Mouse (Mus musculus) cerebellum, postnatal 10 days (tissue): Measurements from ENCODE around the gene Gkap1.

Experiments
- DNase-seq, 2 experiments: peaks; one replicate each; pipeline ENCODE4 v3.0.0; 2021; ENCODE audit warnings: mixed read lengths in 2 of 2

The Gkap1 gene

DNA sequence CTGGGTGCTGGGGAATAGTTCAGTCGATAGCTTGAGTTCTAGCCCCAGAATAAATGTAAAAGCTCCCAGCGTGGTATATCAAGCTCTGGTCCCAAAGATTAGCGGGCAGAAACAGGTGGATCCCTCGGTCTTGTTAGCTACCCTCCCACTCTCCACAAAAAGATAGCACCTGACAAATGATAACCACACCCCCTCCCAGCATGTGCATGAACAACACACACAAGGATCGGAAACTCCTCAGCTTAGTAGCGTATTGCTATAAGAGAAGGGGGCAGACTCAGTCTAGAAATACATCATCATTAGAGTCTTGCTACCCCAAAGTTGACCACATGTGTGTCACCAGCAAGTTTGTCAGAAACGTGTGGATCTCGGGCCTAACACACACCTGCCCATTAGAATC is at the start of gene Gkap1:
TSS of gene Gkap1 (minus strand) at position 101 of the 400 bp plus-strand sequence.
- DNase-seq, result no peak

DNA sequence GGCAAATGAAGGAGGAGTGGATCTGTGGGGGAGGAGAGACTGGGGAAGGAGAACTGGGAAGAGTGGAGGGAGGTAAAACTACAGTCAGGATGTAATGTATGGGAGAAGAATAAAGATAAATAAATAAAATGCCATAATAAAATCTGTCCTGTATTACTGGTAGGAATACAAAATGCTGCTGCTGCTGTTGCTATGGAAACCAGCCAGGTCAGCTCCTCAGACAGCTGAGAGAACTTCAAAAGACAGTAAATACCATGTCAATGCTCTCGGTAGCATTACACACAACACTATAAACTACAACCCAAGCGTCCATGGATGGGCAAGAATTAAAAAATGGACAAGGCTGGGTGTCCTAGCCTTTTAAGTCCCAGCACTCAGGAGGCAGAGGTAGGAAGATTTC is 42.3 kb upstream of the Gkap1 start:
- DNase-seq, result no peak

DNA sequence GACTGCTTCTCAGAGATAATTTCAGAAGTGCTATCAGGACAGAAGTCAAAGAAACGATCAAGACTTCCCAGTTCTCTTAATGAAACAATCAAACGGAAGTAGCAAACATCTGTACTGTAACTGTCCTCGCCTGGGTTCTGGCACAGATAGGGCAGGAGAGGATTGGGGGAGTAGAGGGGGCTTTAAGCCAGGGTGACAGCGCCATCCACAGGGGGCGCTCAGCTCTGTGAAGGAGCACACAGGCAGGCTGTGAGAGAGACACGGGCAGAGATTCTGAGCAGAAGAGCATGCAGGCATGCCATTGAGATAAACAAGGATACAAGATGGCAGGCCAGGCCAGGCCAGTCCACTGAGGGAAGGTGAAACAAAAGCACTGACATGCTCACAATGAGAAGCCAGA is 39.5 kb upstream of the Gkap1 start:
- no peak for DNase-seq

DNA sequence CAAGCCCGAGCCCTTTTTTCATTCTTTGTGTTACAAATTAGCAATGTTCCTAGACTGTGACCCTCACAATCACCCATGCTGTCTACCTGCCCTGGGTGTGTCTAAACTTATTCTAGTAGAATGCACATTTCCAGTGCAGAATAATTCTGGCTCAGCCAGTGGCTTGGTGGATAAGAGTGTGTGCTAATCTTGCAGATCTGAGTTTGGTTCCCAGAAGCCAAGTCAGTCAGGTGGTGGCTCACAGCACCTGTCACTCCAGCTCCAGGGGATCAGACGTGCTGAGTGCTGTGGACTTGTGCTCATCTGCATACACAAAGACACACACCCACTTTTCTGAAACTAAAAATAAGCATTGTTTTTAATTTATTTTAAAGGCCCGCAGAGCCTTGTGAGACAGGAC is 38.3 kb upstream of the Gkap1 start:
- DNase-seq, result no peak

DNA sequence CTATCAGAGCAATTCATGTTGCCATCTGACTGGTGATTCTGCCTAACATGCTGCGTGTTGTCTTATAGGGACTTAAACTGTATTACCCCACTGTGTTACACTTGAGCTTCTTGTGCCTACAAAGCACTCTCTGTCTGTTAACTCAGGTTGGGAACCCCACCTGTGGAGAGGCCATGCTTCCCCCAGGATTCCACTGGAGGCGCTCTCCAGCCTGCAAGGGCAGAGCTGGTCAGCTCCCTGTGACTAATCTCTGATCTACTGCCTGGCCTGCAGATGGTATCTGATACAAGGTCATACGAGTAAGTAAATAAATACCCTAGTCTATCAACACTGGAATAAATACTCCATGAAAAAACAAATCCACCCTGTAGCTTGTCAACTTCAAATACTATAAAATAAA is 35.9 kb upstream of the Gkap1 start:
- DNase-seq, result peak; percentile 40 to 54

DNA sequence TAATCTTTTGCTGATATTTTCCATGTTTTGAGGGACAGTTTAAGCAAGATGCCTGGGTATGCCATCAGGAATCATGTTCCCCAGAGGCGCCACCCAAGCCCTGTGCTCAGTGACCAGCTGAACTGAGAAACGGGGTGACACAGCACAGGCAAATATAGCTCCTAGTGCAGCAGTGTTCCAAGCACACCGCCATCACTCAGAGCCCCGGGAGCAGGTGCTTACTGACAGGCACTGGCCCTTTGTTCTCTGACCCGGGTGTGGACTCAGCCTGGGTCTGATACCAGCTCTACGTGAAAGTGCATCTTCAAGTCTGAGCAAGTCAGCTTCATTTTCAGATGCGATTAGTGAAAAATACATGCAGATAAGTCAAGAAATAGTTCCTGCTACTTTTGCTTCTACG is 34.0 kb upstream of the Gkap1 start:
- no peak for DNase-seq

DNA sequence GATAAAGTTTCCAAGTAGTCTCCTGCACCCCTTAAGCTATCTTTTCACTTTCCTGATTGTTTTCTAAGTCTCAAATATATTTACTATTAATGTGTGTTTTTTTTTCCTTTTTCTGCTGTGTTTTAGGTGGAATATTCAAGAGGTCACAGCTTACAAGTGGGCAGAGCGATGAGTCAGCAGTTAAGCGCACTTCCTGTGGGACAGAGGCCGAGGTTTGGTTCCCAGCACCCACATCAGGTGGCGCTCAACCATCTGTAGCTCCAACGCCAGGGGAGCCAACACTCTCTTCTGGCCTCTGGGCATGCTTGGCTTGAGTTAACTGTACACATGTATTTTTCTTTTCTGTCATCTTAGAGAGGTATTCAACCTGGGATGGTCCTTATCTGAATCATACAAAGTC is 32.0 kb upstream of the Gkap1 start:
- no peak for DNase-seq

DNA sequence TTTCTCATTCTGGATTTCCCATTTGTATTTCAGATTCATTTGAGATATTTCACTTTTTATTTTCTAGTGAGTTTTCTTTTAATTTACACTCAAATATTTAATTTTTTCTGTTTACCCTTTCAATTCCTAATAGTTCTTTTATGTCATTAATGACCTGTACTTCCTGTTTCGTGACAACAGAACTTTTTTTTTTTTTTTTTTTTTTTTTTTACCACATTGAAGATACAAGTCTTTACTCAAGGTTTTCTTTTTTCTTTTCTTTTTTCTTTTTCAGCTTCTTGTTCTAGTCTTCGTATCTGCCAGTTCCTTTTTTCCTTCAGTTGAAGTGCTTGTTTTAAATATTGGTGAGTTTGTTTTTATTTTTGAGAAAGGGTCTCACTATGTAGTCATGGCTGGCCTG is 29.7 kb upstream of the Gkap1 start:
- DNase-seq, result no peak

DNA sequence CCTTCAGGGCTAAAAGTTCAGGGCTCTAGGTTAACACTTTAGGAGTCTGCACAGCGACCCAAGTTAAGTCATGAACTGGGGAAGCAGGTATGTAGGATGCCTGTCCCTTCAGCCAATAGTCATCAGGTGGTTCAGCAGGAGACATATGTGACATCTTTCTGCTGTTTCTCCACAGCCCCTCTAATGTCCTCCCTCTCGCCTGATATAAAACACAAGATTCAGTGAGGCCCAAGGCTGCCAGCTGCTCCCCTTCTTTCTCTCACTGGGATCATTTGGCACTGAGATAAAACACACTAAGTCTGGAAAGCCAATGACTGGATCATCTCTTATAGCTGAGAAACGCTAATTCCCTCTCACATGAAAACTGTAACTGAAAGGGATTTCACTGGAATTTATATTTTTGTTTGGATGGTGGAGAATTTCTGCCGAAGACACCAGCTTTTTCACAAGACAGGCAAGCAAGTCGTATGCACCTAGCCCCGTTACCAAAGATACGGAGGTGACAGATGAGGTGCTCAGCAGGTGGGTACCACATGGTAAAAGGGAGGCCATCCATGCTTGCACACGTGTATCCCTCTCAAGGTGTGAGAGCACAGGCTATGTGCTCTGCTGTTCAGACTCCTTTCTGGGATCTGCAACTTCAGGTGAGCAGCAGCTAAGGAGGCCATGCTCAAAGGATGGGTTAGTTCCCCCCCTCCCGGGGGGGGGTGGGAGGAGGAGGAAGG is 27.1 kb upstream of the Gkap1 start:
- peak; percentile 80 for DNase-seq

DNA sequence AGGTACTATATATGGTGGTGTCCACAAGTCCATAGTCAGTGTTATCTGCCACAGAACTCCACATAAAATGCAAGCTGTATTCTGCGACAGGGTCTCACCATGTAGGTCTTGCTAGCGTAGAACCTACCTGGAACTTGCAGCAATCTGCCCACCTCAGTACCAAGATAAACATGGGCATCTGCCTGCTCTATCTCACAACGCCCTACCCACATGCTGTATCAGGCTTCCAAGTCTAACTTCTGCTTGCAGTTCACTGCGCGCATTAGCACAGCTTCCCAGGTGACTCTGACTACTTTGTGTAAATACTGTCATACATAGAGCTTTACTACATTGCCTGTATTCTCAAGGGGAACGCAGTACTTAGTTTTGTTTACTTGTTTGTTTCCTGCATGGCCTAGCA is 26.5 kb upstream of the Gkap1 start:
- no peak for DNase-seq

DNA sequence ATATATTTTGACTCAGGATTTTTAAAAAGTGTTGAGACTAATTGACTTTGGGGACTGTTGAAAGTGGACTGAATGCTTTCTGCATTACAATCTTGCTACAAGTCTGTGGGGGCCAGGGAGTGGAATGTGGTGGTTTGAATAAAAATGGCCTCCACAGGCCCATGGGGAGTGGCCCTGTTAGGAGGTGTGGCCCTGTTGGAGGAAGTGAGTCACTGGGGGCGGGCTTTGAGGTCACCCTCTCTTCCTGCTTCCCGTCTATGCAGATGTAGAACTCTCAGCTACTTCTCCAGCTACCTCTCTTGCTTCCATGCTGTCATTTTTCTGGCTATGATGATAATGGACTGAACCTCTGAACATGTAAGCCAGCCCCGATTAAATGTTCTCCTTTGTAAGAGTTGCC is 23.3 kb upstream of the Gkap1 start:
- DNase-seq, result no peak

DNA sequence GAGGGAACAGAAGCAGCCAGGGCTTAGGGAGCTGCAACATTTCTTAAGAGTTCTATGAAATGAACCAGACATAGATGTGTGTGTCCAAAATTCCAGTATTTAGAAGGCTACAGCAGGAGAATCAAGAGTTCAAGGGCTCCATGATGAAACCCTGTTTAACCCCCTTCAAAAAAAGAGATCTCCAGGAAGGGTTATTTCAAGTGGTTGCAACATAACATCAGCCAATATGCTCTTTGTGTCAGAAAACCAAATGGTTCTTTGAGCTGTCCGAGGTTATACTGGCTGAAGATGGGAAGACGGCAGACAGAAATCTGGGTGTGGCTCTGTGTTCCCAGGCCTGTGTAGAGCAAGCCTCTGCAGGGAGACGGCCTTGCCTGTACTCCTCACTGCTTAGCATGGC is 20.1 kb upstream of the Gkap1 start:
- DNase-seq, result no peak

DNA sequence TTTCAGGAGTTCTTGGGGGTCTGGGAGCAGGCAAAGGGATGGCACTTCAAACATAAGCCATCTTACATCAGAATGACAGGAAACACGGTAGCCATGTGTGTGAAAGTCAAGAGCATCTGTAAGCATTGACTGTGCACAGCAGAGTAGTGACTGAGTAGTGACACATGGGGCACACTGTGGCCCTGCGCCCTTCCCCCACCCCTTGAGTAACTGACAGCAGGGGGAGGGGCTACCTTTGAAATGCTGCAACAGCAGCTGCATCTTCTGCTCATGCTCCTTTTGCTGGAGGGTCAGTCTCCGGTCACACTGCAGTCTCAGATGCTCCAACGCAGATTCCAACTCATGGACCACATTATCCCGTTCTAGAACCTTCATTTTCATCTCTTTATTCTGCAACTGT is 17.3 kb upstream of the Gkap1 start:
- no peak for DNase-seq

DNA sequence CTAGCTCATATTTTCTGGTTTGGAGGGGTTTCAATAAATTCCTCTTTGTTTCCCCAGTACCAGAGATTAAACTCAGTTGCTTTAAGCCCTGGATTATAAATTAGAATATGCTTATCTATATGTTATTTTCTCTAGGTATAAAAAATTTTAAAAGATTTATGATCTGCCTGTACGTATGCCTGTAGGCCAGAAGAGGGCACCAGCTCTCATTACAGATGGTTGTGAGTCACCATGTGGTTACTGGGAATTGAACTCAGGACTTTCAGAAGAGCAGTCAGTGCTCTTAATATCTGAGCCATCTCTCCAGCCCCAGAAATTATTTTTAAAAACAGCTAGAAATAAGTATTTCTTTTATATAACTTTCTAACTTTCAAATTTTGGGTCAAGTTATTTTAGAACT is 13.8 kb upstream of the Gkap1 start:
- no peak for DNase-seq

DNA sequence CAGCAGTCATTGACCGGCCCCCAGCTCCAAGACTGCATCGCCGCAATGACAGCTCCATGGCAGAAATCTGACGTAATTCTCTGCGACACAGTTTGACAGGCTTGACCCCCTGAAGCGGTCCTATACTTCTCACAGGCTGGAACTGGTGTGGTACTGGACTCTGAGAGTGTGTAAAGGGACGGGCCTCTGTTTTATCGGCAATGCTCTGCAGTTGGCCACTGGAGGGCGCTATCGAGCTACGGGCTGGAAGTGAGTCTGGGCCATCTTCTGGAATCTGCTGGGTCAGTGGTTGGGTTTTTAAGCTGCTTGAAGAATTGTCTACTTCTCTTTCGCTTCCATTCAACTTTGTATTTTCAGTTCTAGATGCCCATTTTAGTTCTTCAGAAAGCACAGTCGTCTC is 12.3 kb upstream of the Gkap1 start:
- DNase-seq, result peak; percentile 94 to 97

DNA sequence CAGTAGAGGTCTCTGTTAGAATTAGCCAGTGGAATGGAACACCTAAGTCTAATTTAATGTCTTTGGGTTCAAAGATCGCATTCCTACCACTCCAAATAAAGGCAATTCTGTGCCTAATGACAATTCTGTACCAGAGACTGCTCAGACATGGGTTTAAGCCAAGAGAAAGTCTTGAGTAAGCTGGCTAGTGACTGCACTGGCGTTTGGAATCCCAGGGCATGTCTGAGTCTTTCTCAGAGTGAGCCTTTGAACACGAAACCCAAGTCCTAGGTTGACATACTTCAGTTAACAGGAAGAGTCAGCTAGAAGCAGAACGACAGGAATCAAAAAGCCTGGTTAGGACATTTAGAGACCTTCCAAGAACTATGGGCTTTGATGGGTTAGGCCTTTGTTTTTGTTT is 8.0 kb upstream of the Gkap1 start:
- DNase-seq, result no peak

DNA sequence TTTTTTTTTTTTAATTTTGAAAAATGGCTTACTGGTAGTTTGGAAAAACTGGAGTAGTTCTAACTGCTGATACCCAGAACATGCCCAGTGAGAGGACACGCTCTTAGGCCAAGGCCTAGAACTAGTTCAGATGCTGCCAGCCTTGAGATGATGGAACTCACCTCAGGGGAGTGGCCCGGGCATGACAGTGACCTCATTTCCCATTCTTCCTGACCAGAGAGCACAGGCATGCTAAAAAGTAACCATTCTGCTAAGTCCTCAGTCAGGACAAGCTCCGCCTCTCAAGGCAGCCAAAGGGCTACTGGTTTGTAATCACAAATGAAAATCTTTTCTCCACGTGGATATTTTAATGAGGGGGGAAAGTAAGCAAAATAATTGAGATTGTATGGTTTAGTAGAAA is 6.4 kb upstream of the Gkap1 start:
- DNase-seq, result no peak

DNA sequence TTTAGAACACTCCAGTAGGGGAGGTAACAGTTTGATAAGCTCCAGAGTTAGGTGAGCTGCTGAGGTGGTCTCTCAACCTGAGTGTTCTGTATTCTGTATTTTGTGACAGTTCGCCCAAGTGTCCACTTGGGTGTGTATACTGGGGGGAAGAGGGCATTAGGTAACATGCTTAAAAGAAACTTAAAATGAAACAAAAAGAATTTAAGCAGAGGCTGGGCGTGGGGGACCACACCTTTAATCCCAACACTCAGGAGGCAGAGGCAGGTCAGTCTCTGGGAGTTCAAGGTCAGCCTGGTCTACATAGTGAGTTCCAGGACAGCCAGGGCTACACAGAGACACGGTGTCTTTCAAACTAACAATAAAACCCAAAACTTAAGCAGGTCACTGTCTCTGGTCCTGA is 5.0 kb upstream of the Gkap1 start:
- DNase-seq, result no peak

DNA sequence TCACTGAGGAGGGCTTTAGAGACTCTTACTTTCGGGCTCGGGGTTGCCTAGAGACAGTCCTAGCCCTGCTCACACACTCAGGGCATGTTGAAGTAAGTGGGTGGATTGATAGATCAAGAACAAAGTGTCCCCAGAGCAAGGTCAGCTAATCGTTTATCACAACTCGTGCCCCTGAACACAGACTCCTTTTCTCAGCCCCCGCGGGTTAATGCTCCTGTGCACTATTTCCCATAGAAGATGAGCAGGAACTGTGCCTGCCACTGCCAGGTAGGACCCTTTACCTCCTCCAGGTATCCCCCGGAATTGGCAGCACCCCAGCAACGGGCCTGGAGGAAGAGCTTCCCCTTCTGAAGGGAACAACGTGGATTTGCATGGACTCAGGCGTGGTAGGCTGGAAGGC is 757 bp upstream of the Gkap1 start:
- peak in 1 of 2 experiments; percentile 17 for DNase-seq

DNA sequence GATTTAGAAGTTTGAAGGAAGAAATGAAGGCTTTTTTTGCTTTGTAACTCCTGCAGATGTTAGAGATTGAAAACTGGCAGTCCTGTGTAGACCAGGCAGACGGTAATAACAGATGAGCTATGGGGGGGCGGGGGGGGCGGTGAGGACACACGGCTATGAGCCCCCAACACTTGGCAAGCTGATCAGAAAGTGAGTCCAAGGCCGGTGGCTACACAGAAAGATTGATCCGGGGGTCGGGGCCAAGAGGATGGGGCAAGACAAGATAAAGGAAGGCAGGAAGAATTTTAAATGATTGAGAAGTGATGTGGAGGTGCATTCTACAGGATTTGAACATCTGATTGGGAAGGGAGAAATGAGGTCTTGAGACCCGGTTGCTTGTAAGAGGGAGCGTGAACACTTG is 423 bp downstream of the Gkap1 start:
- DNase-seq, result peak; percentile 48 to 59

DNA sequence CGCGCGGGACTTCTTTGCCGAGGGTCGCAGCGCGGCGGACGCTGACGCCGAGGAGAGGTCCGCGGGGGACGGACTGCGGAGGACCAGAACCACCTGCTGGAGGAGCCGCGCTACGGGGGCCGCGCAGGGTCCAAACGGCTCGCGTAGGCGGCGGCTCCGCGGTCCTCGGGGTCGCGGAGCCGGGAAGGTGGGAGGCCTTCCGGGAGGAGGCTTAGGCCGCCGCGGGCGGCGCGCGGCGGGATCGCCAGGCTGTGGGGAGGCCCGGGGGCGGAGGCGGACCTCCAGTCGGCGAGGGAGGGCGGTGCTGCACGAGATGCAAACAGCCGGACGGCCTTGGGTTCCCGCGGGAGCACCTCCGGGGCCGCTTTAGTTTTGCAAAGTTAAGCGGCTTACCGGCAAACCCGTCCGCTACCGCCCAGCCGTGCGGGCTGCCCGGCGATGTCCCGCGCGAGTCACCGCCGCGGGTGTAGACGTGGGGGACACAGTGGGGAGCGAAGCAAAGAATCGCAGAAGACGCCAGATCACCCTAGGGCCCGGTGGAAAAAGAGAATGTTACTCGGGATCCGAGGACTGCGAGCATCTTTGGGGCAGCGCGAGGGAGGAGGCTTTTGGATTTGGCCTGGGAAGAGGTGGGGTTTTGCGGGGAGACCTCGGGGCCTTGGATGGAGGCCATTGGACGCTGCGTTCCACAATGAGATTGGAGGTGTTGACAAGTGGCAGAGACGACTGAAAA is 1.1 kb downstream of the Gkap1 start:
- DNase-seq, result peak; percentile 80 to 84

DNA sequence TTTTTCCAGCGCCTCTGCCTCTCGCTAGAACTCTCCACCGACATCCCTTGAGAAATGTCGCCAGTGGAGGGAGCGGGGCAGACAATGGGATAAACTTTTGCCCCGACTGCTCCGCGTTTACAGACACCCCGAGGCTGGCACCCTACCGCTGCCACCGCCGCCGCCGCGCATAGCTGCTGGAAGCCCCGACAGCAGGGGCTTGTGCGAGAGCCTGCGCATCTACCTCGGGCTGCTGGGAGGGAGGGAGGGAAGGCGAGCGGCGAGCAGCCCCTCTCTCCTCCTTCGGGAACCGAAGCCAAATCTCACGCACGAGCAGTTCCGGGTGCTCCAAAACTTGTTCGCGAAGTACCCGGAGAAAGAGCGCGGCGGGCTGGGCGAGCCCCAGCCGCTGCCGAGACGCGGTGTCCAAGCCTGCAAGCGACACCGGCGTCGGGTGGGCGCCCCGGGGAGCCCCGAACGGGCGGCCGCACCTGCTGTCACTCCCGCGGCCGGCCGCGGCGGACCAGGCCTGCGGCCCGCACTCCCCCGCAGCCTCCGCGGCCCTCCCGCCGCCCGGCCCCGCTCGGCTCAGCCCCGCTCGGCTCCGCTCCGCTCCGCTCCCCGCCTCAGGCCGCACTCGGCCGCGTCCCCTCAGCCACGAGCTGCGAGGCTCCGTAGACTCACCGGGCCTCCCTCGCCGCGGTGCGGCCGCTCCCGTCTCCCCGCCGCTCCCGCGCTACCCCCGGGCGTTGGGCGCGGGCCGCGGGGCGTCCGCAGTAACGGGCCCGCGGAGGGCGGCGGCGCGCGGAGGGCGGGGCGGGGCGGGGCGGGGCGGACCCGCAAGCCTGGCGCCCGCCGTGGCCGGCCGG is 1.9 kb downstream of the Gkap1 start:
- peak; percentile 64 to 69 for DNase-seq

DNA sequence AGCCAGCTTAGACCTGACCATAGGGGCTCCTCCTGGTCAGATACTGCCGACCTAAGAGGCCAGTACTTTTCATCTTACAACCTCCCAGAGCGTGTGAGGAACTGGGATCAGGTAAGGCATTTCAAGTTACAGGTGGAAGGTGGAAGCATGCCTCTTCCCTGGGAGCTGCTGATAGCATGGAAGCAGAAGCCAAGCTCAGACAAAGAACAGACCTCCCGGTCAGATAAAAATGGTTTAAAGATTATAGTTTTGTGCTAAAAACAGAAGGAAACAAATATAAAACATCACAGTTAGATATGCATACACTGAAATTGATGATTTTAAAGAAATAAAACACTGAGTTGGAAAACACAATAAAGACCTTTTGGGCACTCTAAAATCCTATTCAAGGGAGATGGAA is 8.6 kb downstream of the Gkap1 start:
- DNase-seq, result no peak

DNA sequence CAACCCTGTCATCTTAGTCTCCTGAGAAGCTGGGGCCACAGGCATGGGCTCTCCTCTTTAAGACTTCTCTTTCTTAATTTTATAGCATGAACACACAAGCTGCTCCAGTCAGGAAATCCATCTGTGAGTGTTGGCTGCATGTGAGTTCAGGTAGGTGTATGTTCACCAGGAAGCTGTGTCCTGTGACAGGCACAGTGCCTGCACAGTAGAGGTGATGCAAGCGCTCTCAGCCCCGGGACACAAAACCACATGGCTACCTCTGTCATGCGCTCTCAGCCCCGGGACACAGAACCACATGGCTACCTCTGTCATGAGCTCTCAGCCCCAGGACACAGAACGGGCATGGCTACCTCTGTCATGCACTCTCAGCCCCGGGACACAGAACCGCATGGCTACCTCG is 12.0 kb downstream of the Gkap1 start:
- no peak for DNase-seq
